Mouse (Mus musculus): ENCODE measurements around the gene Irf5.

The Irf5 gene

GRCm38 (mm10) chr6:29526281-29527251, at the start of gene Irf5:
Gene Irf5, plus strand, starts transcription at chr6:29526625.
- no peak for DNase-seq

GRCm38 (mm10) chr6:29482691-29483090, 43.7 kb upstream of the Irf5 start:
- DNase-seq, result no peak

DNA sequence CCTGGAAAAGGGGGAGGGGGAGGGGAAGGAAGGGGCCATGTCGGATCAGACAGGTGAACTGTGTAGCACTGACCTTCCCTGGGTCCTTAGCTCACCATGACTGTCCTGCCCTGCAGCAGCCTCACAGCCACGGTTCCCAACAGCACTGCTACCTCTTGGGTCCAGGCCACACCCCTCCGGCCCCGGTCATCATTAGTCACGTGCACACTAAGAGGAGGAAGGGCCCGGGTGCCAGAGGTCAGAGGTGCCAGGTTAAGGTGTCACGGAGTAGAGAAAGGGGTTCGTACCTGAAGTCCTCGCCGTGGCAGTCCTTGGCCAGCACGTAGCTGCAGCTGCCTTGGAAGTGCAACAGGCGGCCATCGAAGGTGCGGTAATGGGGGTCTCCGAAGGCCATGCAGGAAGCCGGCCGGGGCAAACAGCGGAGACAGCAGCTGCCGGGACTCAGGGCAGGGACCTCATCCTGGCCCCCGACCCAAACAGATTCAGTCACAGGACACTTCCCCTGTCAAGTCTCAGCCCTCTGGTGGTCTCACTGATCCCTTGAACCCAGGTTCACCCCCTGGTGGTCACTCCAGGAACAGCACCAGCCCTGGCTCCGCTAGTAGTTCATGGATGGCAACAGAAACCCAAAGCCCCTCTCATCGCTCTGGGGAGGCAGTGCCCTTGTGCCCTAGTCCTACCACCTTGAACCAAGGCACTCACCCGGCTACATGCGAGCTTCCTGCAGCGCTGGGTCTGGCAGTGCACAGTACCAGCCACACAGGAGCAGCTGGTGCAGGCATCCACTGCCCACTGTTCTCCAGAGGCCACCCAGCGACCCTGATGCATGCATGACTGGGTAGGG, 41.5 kb upstream of the Irf5 start:
- peak; percentile 30 for DNase-seq

DNA sequence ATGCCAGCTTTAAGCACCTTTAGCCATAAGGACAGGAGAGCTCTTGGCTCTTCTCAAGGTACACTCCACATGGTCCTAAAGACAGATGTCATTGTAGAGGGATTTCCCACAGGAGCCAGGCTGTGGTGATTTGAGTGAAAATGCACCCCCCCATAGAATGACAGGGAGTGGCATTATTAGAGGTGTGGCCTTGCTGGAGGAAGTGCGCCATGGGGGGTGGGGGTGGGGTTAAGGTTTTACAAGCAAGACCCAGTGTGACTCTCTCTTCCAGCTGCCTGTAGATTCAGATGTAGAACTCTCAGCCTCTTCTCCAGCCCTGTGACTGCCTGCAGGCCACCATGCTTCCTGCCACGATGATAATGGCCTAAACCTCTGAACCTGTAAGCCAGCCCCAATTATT, 40.5 kb upstream of the Irf5 start:
- no peak for DNase-seq

- DNase-seq, result no peak
Measured at GRCm38 (mm10) chr6:29494101-29494500, 32.3 kb upstream of the Irf5 start.

DNA sequence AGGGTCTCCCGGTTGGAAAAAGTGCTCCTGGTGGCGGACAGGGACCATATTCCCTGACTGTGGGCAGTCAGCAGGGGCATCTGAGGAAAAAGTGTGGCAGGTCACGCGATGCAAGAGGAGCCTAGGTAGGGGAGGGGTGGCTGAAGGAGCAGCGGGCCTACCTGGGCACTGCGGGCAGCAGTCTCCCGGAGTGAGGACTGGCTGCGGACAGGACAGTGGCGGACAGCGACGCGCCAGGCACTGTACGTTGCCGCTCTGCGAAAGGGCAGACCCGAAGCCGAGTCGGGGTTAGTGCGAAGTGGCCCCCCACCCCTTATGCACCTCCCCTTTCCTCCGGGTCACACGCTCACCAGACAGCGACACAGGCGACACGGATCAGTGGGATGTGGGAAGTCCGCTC, 30.2 kb upstream of the Irf5 start:
- no peak for DNase-seq

DNA sequence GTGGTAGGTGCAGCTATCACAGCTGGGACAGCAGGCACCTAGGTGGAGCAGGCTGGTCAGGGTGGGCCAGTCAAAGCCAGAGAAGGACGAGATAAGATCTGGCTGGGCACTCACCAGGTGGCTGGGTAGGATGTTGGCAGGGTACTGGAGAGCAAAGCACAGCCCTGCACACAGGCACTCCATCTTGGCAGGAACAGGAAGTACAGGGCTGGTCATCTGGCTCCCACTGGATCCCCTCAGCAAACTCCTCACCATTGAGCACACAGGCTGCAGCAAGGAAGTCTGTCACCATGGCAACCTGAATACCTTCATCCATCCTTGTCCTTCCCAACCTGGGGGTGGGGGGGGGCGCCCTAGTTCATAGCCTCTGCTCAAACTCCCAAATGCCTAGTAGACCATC, 28.6 kb upstream of the Irf5 start:
- DNase-seq, result no peak

DNA sequence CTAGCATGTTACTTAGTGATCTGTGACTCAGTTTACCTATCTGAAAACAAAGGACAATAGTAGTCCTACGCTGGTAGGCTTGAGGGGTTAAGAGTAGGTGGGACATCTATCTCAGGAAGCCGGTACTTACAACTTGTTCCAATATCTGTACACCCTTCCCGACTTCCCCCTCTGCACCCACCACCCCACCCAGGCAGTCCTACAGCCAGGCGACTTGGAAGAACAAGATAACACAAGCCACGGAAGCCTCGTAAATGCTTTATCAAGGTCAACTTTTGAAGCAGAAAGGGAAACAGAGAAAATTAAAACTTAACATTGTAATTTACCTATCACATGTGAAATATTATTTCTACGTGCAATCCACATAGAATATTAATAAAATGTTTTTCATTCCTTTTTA, 26.2 kb upstream of the Irf5 start:
- DNase-seq, result no peak

DNA sequence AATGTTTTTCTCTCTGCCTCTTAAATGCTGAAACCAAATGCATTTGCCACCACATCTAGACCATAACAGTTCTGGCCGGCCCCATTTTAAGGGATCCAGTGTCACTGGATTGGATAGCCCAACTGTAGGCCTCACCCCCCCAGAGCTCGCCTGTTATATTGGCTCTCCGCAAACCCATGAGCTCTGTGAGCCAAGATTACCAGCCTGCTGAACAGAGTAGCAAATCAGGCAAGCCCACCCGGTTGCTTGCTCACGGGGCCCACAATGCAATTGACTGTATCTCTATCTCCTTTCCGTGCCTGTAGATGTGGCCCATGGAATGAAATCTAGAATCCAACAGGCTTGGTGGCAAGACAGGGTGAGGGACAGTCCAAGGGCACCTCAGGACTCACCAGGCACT, 25.6 kb upstream of the Irf5 start:
- no peak for DNase-seq

GRCm38 (mm10) chr6:29501599-29501998, 24.8 kb upstream of the Irf5 start:
- DNase-seq, result no peak

DNA sequence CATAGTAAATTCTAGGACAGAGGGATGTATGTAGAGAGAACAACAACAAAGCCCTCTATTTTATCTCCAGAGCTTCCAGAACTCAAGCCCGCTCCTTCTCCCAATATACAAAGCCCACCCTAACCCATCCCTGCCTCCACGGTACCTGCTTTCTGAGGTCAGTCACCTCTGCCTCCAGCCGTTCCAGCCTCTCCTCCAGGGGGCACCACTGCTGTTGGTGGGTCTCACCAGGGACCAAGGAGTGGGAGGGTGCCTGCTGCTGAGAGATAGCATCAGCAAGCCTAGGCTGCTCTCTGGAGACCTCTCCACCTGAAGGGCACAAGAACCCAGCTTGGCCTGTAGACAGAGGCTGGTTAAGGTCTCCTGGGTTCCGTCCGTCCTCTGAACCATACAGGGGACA, 20.9 kb upstream of the Irf5 start:
- DNase-seq, result no peak

GRCm38 (mm10) chr6:29506834-29507233, 19.6 kb upstream of the Irf5 start:
- no peak for DNase-seq

DNA sequence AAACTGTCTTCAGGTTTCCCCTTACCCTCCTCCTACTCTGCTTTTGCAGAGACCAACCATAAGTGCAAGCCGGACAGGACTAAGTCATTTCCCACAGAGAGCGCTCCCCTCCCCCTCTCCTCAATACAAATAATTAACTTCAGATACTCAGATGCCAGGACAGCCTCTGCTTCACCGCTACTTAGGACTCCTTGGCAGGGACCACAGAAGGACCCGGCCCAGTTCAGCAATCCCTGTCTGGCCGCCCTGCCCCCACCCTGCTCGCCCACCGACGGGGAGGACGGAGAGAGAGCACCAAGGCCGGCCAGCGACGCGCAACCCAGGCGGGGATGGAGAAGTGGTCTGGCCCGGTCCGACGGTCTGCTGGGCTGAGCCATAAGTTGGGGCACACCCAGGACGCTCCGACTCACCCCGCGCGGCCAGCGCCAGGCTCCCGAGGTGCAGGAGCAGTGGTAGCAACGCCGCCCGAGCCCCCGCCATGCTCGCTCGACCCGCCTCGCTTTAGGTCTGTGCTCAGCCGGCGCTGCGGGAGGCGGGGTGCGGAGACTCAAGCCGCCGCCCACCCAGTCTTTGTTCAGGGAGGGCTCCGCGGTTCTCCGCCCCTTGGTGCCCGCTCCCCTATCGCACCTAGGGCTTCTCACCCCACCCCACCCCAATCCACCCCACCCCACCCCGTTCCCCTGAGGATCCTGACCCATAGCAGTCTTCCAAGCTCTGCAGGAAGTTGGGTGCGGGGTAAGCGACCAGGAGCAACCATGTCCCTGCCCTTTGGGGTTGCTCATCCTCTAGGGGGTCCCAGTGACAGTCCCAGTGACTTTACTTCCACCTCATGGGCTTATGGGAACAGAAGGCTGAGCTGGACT, 18.7 kb upstream of the Irf5 start, which contains the start of gene Kcp:
TSS of gene Kcp (minus strand) at position 506 of the 863 bp plus-strand sequence.
- DNase-seq, result no peak

- DNase-seq, result no peak
Measured at GRCm38 (mm10) chr6:29509086-29509485, 17.3 kb upstream of the Irf5 start.

- no peak for DNase-seq
Measured at GRCm38 (mm10) chr6:29513284-29513683, 13.1 kb upstream of the Irf5 start.

GRCm38 (mm10) chr6:29517139-29517538, 9.3 kb upstream of the Irf5 start:
- DNase-seq, result no peak

- no peak for DNase-seq
Measured at GRCm38 (mm10) chr6:29522626-29523300, 3.7 kb upstream of the Irf5 start.

DNA sequence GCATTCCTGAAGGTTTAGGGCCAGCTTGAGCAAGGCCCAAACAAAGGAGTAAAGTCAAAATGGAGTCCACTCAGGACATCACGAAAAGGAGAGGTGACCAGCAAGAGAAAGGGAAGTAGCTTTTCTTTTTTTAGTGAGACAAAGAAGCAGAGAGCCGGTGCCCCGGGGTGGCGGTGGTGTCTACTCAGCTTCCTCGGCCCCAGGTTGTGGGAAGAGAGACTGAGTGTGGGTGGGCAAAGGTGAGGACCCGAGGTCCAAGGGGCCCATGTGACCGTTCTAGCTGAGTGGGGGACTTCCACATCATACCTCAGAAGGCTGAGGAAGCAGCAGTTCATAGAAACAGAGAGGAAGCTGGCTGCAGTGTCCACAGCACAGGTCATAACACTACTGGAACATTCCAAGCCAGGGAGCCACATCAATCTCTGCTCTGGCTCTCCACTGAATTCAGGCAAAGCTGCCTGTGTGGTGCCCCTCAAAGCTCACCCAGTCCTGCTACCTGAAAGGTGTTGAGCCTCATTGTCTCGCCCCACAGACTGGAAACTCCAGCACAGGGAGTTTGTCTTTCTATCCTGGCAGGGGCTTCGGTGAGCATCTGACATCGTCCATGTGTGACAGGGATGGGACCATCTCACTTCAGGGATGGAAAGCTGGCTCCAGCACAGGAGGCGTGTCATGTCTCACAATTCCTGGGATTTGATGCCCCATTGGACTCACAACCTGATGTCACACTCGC, 3.0 kb upstream of the Irf5 start:
- no peak for DNase-seq

GRCm38 (mm10) chr6:29524034-29524489, 2.4 kb upstream of the Irf5 start:
- DNase-seq, result no peak

- DNase-seq, result no peak
Measured at GRCm38 (mm10) chr6:29525256-29525655, 1.2 kb upstream of the Irf5 start.
